Mouse (Mus musculus) G1E (cell line): ENCODE data around the gene Fam78a.

Experiments
- CTCF ChIP-seq: IDR thresholded peaks from 2 replicates; pipeline ENCODE4 v1.5.1; 2012; ENCODE audit warnings: low read depth, low read length, inconsistent platforms, mixed read lengths
- GATA1 ChIP-seq: IDR thresholded peaks from 2 replicates; pipeline ENCODE4 v1.6.1; 2012; ENCODE audit warnings: borderline replicate concordance, low read length, inconsistent platforms, mixed read lengths
- GATA2 ChIP-seq: IDR thresholded peaks from 2 replicates; pipeline ENCODE4 v1.6.1; 2012; ENCODE audit warnings: low read depth, low read length, inconsistent platforms, borderline replicate concordance
- TAL1 ChIP-seq: conservative IDR thresholded peaks from 2 replicates; pipeline ENCODE4 v1.6.1; 2012; ENCODE audit warnings: low read depth, low read length, inconsistent platforms, mixed read lengths

DNA sequence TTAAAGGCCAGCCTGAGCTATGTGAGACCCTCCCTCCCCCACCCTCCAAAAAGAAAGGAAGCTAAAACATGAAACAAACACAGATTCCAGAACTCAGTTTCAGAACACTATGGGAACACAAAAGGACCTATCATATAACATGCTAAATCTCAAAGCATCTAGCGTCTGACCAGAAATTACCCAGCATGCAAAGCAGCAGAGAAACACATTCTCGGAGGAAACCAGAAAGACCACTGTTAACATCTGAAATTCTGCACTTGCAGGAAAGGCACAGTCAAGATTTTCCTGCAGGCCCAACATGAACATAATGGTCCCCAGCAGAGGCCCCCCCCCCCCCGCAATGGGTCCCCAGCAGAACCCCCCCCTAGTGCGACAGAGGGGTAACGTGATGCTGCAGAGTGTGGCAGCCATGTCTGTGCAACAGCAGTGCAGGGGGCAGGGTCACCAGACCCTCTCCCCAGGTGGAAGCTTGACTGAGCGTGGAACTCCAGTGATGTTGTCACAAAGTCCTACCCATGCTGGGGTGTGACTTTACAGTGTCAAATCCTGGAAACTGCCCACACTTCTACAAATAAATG lies 24.3 kb downstream of the Fam78a start:
- TF ChIP-seq CTCF = no peak
- TF ChIP-seq GATA1 = no peak
- no peak for TF ChIP-seq TAL1
- no peak for TF ChIP-seq GATA2
